Mouse (Mus musculus) heart, embryonic 12.5 days (tissue): ENCODE data around the gene Ces3a. TPM values are rescaled to one million over a fixed set of nuclear protein-coding genes. Genes with fewer than 3 reads are reported as not detected.
"Not testable (repeated sequence)": the region's sequence is repeated elsewhere in the genome, so short reads cannot be mapped to it uniquely, and the experiment has no call there.

Experiments
- ATAC-seq: fragments of 200-750 bp; cut with Nextera tagmentation; 2 replicates; pipeline ENCODE4 v1.8.0; 2017; ENCODE audit warnings: moderate TSS enrichment, moderate library complexity; ENCODE audit not compliant: insufficient number of reproducible peaks, low FRiP score
- H3K27ac ChIP-seq: fragments of 300-500 bp; sonication (generic); 2 replicates; pipeline ENCODE4 v1.5.1; 2016; ENCODE audit warnings: mild to moderate bottlenecking, moderate library complexity; ENCODE audit not compliant: poor library complexity, severe bottlenecking
- H3K27me3 ChIP-seq: fragments of 300-500 bp; sonication (generic); replicated peaks from 2 replicates; pipeline ENCODE4 v1.6.1; 2016; ENCODE audit warnings: mild to moderate bottlenecking, moderate library complexity
- H3K36me3 ChIP-seq: fragments of 300-500 bp; sonication (generic); 2 replicates; pipeline ENCODE4 v1.6.1; 2016; ENCODE audit warnings: mild to moderate bottlenecking, moderate library complexity
- H3K4me1 ChIP-seq: fragments of 300-500 bp; sonication (generic); replicated peaks from 2 replicates; pipeline ENCODE4 v1.6.1; 2016; ENCODE audit warnings: mild to moderate bottlenecking
- H3K4me2 ChIP-seq: fragments of 300-500 bp; sonication (generic); 2 replicates; pipeline ENCODE4 v1.6.1; 2016; ENCODE audit warnings: mild to moderate bottlenecking, moderate library complexity
- H3K4me3 ChIP-seq: fragments of 300-500 bp; sonication (generic); 2 replicates; pipeline ENCODE4 v1.5.1; 2016; ENCODE audit warnings: mild to moderate bottlenecking
- H3K9ac ChIP-seq: fragments of 300-500 bp; sonication (generic); 2 replicates; pipeline ENCODE4 v1.6.1; 2016; ENCODE audit warnings: mild to moderate bottlenecking, moderate library complexity
- H3K9me3 ChIP-seq: fragments of 300-500 bp; sonication (generic); replicated peaks from 2 replicates; pipeline ENCODE4 v1.6.1; 2016; ENCODE audit warnings: mild to moderate bottlenecking, moderate library complexity
- WGBS: fragments of 180-500 bp; shearing (Covaris S2); methylation state at CpG from one replicate; pipeline ENCODE4 v1.1.7; 2016; 5-methylcytosine and 5-hydroxymethylcytosine counted together
- polyA plus RNA-seq: library from polyadenylated mRNA; unstranded; fragments of >200 nt; fragmentation: Nextera tagmentation; extraction: Ambion mirVana; gene quantifications from 2 replicates; pipeline ENCODE4 v1.2.1, GENCODE M21; 2016

The Ces3a gene
- polyA plus RNA-seq, 1 experiment from 2014 or later, result not detected

- 67% methylated on average over 4 of the region's 4 CpGs for WGBS
- not testable (repeated sequence) for ATAC-seq, H3K9ac ChIP-seq, H3K27ac ChIP-seq, H3K4me2 ChIP-seq, H3K4me1 ChIP-seq, H3K4me3 ChIP-seq, H3K36me3 ChIP-seq, H3K27me3 ChIP-seq, H3K9me3 ChIP-seq
Observed at GRCm38 (mm10) chr8:105102101-105102785, 53.8 kb downstream of the Ces3a start.

- 74% methylated on average over 5 of the region's 5 CpGs for WGBS
- H3K4me3 ChIP-seq, ATAC-seq: not testable (repeated sequence)
Observed at GRCm38 (mm10) chr8:105103701-105104100, 55.3 kb downstream of the Ces3a start.

GRCm38 (mm10) chr8:105104220-105104619 is 55.8 kb downstream of the Ces3a start:
- Histone ChIP-seq H3K36me3 (no peaks in the 10 kb centered on the region), H3K27ac (no peak overlapping the region), H3K4me3 (no peak overlapping the region), H3K4me2 (no peak overlapping the region), H3K4me1 (no peaks in the 10 kb centered on the region), H3K9ac (no peak overlapping the region), H3K27me3 (no peaks in the 10 kb centered on the region), H3K9me3 (0 out of 2 replicates have a peak, but pooled peaks cover 4% of the 10 kb centered on the region)
- no peak for ATAC-seq
- WGBS, result 65% methylated on average over 3 of the region's 3 CpGs

More at GRCm38 (mm10) chr8:105103701-105104100, 55.3 kb downstream of the Ces3a start:
- not testable (repeated sequence) for H3K36me3 ChIP-seq, H3K9ac ChIP-seq, H3K4me2 ChIP-seq, H3K27ac ChIP-seq, H3K27me3 ChIP-seq, H3K4me1 ChIP-seq, H3K9me3 ChIP-seq

Other genes with a start within 250 kb of the Ces3a start
- gene Ces2b, start 217.0 kb upstream of the Ces3a start, polyA plus RNA-seq, result not detected in 2 replicates
- gene Ces2c, start 201.5 kb upstream of the Ces3a start, polyA plus RNA-seq, result not detected in 2 replicates
- not detected in 2 replicates for gene Ces2e, start 122.3 kb upstream of the Ces3a start, polyA plus RNA-seq
- not detected in 2 replicates for gene Ces2f, start 101.2 kb upstream of the Ces3a start, polyA plus RNA-seq
- gene Ces2g, start 86.9 kb upstream of the Ces3a start, polyA plus RNA-seq, result 1.0 and 1.4 TPM in 2 replicates
- not detected in 2 replicates for gene Ces2h, start 47.7 kb upstream of the Ces3a start, polyA plus RNA-seq
- gene Ces3b, start 35.2 kb downstream of the Ces3a start, polyA plus RNA-seq, result not detected in 2 replicates
- not detected in 2 replicates for gene Ces4a, start 83.2 kb downstream of the Ces3a start, polyA plus RNA-seq
- gene Cbfb, start 122.1 kb downstream of the Ces3a start, polyA plus RNA-seq, result 65.3 and 67.9 TPM in 2 replicates
- 18.7 and 18.9 TPM in 2 replicates for gene D230025D16Rik, start 176.5 kb downstream of the Ces3a start, polyA plus RNA-seq
- 10.2 and 10.8 TPM in 2 replicates for gene B3gnt9, start 206.6 kb downstream of the Ces3a start, polyA plus RNA-seq
- gene Tradd, start 216.0 kb downstream of the Ces3a start, polyA plus RNA-seq, result 16.0 and 16.6 TPM in 2 replicates
- 2.2 and 2.6 TPM in 2 replicates for gene Fbxl8, start 216.0 kb downstream of the Ces3a start, polyA plus RNA-seq
- not detected in 2 replicates for gene Hsf4, start 221.2 kb downstream of the Ces3a start, polyA plus RNA-seq
- gene Nol3, start 227.5 kb downstream of the Ces3a start, polyA plus RNA-seq, result 1.8 and 2.1 TPM in 2 replicates
- 7.9 and 8.1 TPM in 2 replicates for gene 4931428F04Rik, start 241.3 kb downstream of the Ces3a start, polyA plus RNA-seq
- 16.1 and 19.5 TPM in 2 replicates for gene Exoc3l, start 247.5 kb downstream of the Ces3a start, polyA plus RNA-seq
- 60.8 and 64.1 TPM in 2 replicates for gene E2f4, start 249.1 kb downstream of the Ces3a start, polyA plus RNA-seq